Mouse (Mus musculus) midbrain, embryonic 15.5 days (tissue): Measurements from ENCODE around the gene Slc17a1. TPM values are rescaled to one million over a fixed set of nuclear protein-coding genes. Genes with fewer than 3 reads are reported as not detected.

ENCODE experiments used
- ATAC-seq: fragments of 200-750 bp; cut with Nextera tagmentation; replicated peaks from 2 replicates; pipeline ENCODE4 v1.8.0; 2017; ENCODE audit warnings: moderate TSS enrichment
- H3K27ac ChIP-seq: fragments of 300-500 bp; sonication (generic); 2 replicates; pipeline ENCODE4 v1.5.1; 2015; ENCODE audit warnings: mild to moderate bottlenecking, inconsistent platforms
- H3K27me3 ChIP-seq: fragments of 300-500 bp; sonication (generic); replicated peaks from 2 replicates; pipeline ENCODE4 v1.6.1; 2015; ENCODE audit warnings: inconsistent platforms
- H3K36me3 ChIP-seq: fragments of 300-500 bp; sonication (generic); replicated peaks from 2 replicates; pipeline ENCODE4 v1.6.1; 2015; ENCODE audit warnings: inconsistent platforms
- H3K4me1 ChIP-seq: fragments of 300-500 bp; sonication (generic); 2 replicates; pipeline ENCODE4 v1.6.1; 2015; ENCODE audit warnings: inconsistent platforms
- H3K4me2 ChIP-seq: fragments of 300-500 bp; sonication (generic); 2 replicates; pipeline ENCODE4 v1.6.1; 2015; ENCODE audit warnings: inconsistent platforms, mild to moderate bottlenecking, moderate library complexity
- H3K4me3 ChIP-seq: fragments of 300-500 bp; sonication (generic); 2 replicates; pipeline ENCODE4 v1.5.1; 2015; ENCODE audit warnings: mild to moderate bottlenecking, inconsistent platforms
- H3K9ac ChIP-seq: fragments of 300-500 bp; sonication (generic); 2 replicates; pipeline ENCODE4 v1.6.1; 2015; ENCODE audit warnings: mild to moderate bottlenecking, inconsistent platforms
- H3K9me3 ChIP-seq: fragments of 300-500 bp; sonication (generic); 2 replicates; pipeline ENCODE4 v1.6.1; 2016; ENCODE audit warnings: inconsistent platforms
- WGBS: fragments of 180-500 bp; shearing (Covaris S2); methylation state at CpG from one replicate; pipeline ENCODE4 v1.1.7; 2015; ENCODE audit warnings: mixed read lengths; 5-methylcytosine and 5-hydroxymethylcytosine counted together
- polyA plus RNA-seq: library from polyadenylated mRNA; unstranded; fragments of >200 nt; fragmentation: Nextera tagmentation; extraction: Ambion mirVana; gene quantifications from 2 replicates; pipeline ENCODE4 v1.2.1, GENCODE M21; 2015

The Slc17a1 gene
- polyA plus RNA-seq, 1 experiment from 2014 or later, result not detected

- 40% methylated on average over 6 of the region's 6 CpGs for WGBS
- no peak overlapping the region for H3K27ac ChIP-seq
- H3K4me1 ChIP-seq, result peaks cover 2% of the 10 kb centered on the region; the same call in 1 of the 2 replicates
- no peaks in the 10 kb centered on the region for H3K27me3 ChIP-seq
- no peak overlapping the region for H3K9ac ChIP-seq
- ATAC-seq, result no peak
- H3K9me3 ChIP-seq, result no peaks in the 10 kb centered on the region
- H3K4me2 ChIP-seq, result no peak overlapping the region
- H3K36me3 ChIP-seq, result no peaks in the 10 kb centered on the region
- no peak overlapping the region for H3K4me3 ChIP-seq
Observed at GRCm38 (mm10) chr13:23898242-23898641, 30.7 kb downstream of the Slc17a1 start.

GRCm38 (mm10) chr13:23906906-23907305, 39.4 kb downstream of the Slc17a1 start:
- Histone ChIP-seq H3K4me3 (no peak overlapping the region), H3K9ac (no peak overlapping the region), H3K4me1 (no peaks in the 10 kb centered on the region), H3K27me3 (no peaks in the 10 kb centered on the region), H3K9me3 (no peaks in the 10 kb centered on the region), H3K4me2 (no peak overlapping the region), H3K36me3 (no peaks in the 10 kb centered on the region), H3K27ac (no peak overlapping the region)
- WGBS, result 96% methylated on average over 5 of the region's 5 CpGs
- no peak for ATAC-seq

- no peak overlapping the region for H3K4me3 ChIP-seq
- H3K27me3 ChIP-seq, result no peaks in the 10 kb centered on the region
- 84% methylated on average over 5 of the region's 5 CpGs for WGBS
- no peaks in the 10 kb centered on the region for H3K9me3 ChIP-seq
- no peak overlapping the region for H3K4me2 ChIP-seq
- ATAC-seq, result no peak
- H3K4me1 ChIP-seq, result no peaks in the 10 kb centered on the region
- no peak overlapping the region for H3K27ac ChIP-seq
- H3K9ac ChIP-seq, result no peak overlapping the region
- no peaks in the 10 kb centered on the region for H3K36me3 ChIP-seq
Observed at GRCm38 (mm10) chr13:23910121-23910520, 42.6 kb downstream of the Slc17a1 start.

- H3K9ac ChIP-seq, result no peak overlapping the region
- H3K4me1 ChIP-seq, result no peaks in the 10 kb centered on the region
- H3K36me3 ChIP-seq, result no peaks in the 10 kb centered on the region
- no peaks in the 10 kb centered on the region for H3K9me3 ChIP-seq
- H3K27ac ChIP-seq, result no peak overlapping the region
- H3K4me2 ChIP-seq, result no peak overlapping the region
- ATAC-seq, result no peak
- WGBS, result 93% methylated on average over 5 of the region's 5 CpGs
- no peaks in the 10 kb centered on the region for H3K27me3 ChIP-seq
- no peak overlapping the region for H3K4me3 ChIP-seq
Observed at GRCm38 (mm10) chr13:23911335-23911734, 43.8 kb downstream of the Slc17a1 start.

- Histone ChIP-seq H3K36me3 (no peaks in the 10 kb centered on the region), H3K9ac (no peak overlapping the region), H3K27ac (no peak overlapping the region), H3K4me2 (no peak overlapping the region), H3K9me3 (no peaks in the 10 kb centered on the region), H3K4me1 (no peaks in the 10 kb centered on the region), H3K4me3 (no peak overlapping the region), H3K27me3 (no peaks in the 10 kb centered on the region)
- 55% methylated on average over 6 of the region's 6 CpGs for WGBS
- no peak for ATAC-seq
Observed at GRCm38 (mm10) chr13:23913791-23914306, 46.3 kb downstream of the Slc17a1 start.

GRCm38 (mm10) chr13:23914376-23915167, 47.0 kb downstream of the Slc17a1 start, which contains the start of gene Slc17a4:
Gene Slc17a4, minus strand, starts transcription at chr13:23915009.
- WGBS, result 72% methylated on average over 9 of the region's 9 CpGs
- no peaks in the 10 kb centered on the region for H3K27me3 ChIP-seq
- no peak for ATAC-seq
- no peaks in the 10 kb centered on the region for H3K36me3 ChIP-seq
- no peak within 1 kb of the TSS for H3K27ac ChIP-seq
- H3K9ac ChIP-seq, result no peak within 1 kb of the TSS
- H3K4me2 ChIP-seq, result no peak within 1 kb of the TSS
- H3K9me3 ChIP-seq, result no peaks in the 10 kb centered on the region
- no peak within 1 kb of the TSS for H3K4me3 ChIP-seq
- H3K4me1 ChIP-seq, result no peaks in the 10 kb centered on the region

GRCm38 (mm10) chr13:23916132-23916531, 48.6 kb downstream of the Slc17a1 start:
- Histone ChIP-seq H3K27ac (no peak overlapping the region), H3K27me3 (no peaks in the 10 kb centered on the region), H3K4me2 (no peak overlapping the region), H3K9me3 (no peaks in the 10 kb centered on the region), H3K36me3 (no peaks in the 10 kb centered on the region), H3K4me3 (no peak overlapping the region), H3K9ac (no peak overlapping the region), H3K4me1 (no peaks in the 10 kb centered on the region)
- 89% methylated on average over 1 of the region's 1 CpGs for WGBS
- no peak for ATAC-seq

- 82% methylated on average over 4 of the region's 4 CpGs for WGBS
- H3K27ac ChIP-seq, result no peak overlapping the region
- no peak overlapping the region for H3K4me3 ChIP-seq
- H3K27me3 ChIP-seq, result no peaks in the 10 kb centered on the region
- no peak for ATAC-seq
- no peaks in the 10 kb centered on the region for H3K4me1 ChIP-seq
- H3K36me3 ChIP-seq, result no peaks in the 10 kb centered on the region
- H3K4me2 ChIP-seq, result no peak overlapping the region
- no peaks in the 10 kb centered on the region for H3K9me3 ChIP-seq
- H3K9ac ChIP-seq, result no peak overlapping the region
Observed at GRCm38 (mm10) chr13:23917674-23918073, 50.1 kb downstream of the Slc17a1 start.

- ATAC-seq, result no peak
- no peaks in the 10 kb centered on the region for H3K27me3 ChIP-seq
- H3K36me3 ChIP-seq, result no peaks in the 10 kb centered on the region
- no peak overlapping the region for H3K4me3 ChIP-seq
- H3K9me3 ChIP-seq, result no peaks in the 10 kb centered on the region
- 74% methylated on average over 2 of the region's 2 CpGs for WGBS
- H3K4me2 ChIP-seq, result no peak overlapping the region
- no peak overlapping the region for H3K27ac ChIP-seq
- no peaks in the 10 kb centered on the region for H3K4me1 ChIP-seq
- no peak overlapping the region for H3K9ac ChIP-seq
Observed at GRCm38 (mm10) chr13:23925792-23926191, 58.2 kb downstream of the Slc17a1 start.

- ATAC-seq, result no peak
- no peak overlapping the region for H3K4me3 ChIP-seq
- no peak overlapping the region for H3K9ac ChIP-seq
- no peak overlapping the region for H3K4me2 ChIP-seq
- H3K9me3 ChIP-seq, result no peaks in the 10 kb centered on the region
- H3K27me3 ChIP-seq, result no peaks in the 10 kb centered on the region
- WGBS, result 73% methylated on average over 3 of the region's 3 CpGs
- no peak overlapping the region for H3K27ac ChIP-seq
- H3K4me1 ChIP-seq, result no peaks in the 10 kb centered on the region
- no peaks in the 10 kb centered on the region for H3K36me3 ChIP-seq
Observed at GRCm38 (mm10) chr13:23928637-23929036, 61.1 kb downstream of the Slc17a1 start.

- no peak overlapping the region for H3K4me3 ChIP-seq
- no peak overlapping the region for H3K4me2 ChIP-seq
- no peaks in the 10 kb centered on the region for H3K9me3 ChIP-seq
- no peaks in the 10 kb centered on the region for H3K27me3 ChIP-seq
- H3K9ac ChIP-seq, result no peak overlapping the region
- 92% methylated on average over 9 of the region's 9 CpGs for WGBS
- ATAC-seq, result no peak
- no peaks in the 10 kb centered on the region for H3K4me1 ChIP-seq
- no peak overlapping the region for H3K27ac ChIP-seq
- no peaks in the 10 kb centered on the region for H3K36me3 ChIP-seq
Observed at GRCm38 (mm10) chr13:23930461-23930860, 62.9 kb downstream of the Slc17a1 start.

- no peak overlapping the region for H3K4me2 ChIP-seq
- WGBS, result 77% methylated on average over 11 of the region's 11 CpGs
- no peaks in the 10 kb centered on the region for H3K27me3 ChIP-seq
- ATAC-seq, result no peak
- no peaks in the 10 kb centered on the region for H3K36me3 ChIP-seq
- H3K9me3 ChIP-seq, result no peaks in the 10 kb centered on the region
- H3K27ac ChIP-seq, result no peak overlapping the region
- H3K4me3 ChIP-seq, result no peak overlapping the region
- no peak overlapping the region for H3K9ac ChIP-seq
- H3K4me1 ChIP-seq, result no peaks in the 10 kb centered on the region
Observed at GRCm38 (mm10) chr13:23930904-23931303, 63.4 kb downstream of the Slc17a1 start.
